Mouse (Mus musculus) retina, adult 2 months (tissue): ENCODE results near the gene Gm20852.
"Not testable (repeated sequence)": the region's sequence is repeated elsewhere in the genome, so short reads cannot be mapped to it uniquely, and the experiment has no call there.

Experiments
- DNase-seq: peaks from one replicate; pipeline ENCODE4 v3.0.0-alpha.2; 2012; ENCODE audit warnings: low read depth, low spot score

The Gm20852 gene

GRCm38 (mm10) chrY:66742023-66742422, at the start of gene Gm20852:
Gene Gm20852, minus strand, starts transcription at chrY:66742123.
- not testable (repeated sequence) for DNase-seq
